Mouse (Mus musculus) midbrain, embryonic 16.5 days (tissue): ENCODE measurements around the gene Dnajc16. TPM values are rescaled to one million over a fixed set of nuclear protein-coding genes. Genes with fewer than 3 reads are reported as not detected.
"Not testable (repeated sequence)": the region's sequence is repeated elsewhere in the genome, so short reads cannot be mapped to it uniquely, and the experiment has no call there.

Experiments used
- ATAC-seq: fragments of 200-750 bp; cut with Nextera tagmentation; 2 replicates; pipeline ENCODE4 v1.8.0; 2017; ENCODE audit warnings: moderate TSS enrichment
- H3K27ac ChIP-seq: fragments of 300-500 bp; sonication (generic); 2 replicates; pipeline ENCODE4 v1.5.1; 2014; ENCODE audit warnings: mild to moderate bottlenecking, low read length, mixed read lengths
- H3K27me3 ChIP-seq: fragments of 300-500 bp; sonication (generic); 2 replicates; pipeline ENCODE4 v1.6.1; 2014; ENCODE audit warnings: low read depth, low read length, mixed read lengths; ENCODE audit not compliant: control insufficient read depth, insufficient read depth
- H3K36me3 ChIP-seq: fragments of 300-500 bp; sonication (generic); 2 replicates; pipeline ENCODE4 v1.6.1; 2014; ENCODE audit warnings: mild to moderate bottlenecking, low read length, moderate library complexity, mixed read lengths; ENCODE audit not compliant: control insufficient read depth, insufficient read depth
- H3K4me1 ChIP-seq: fragments of 300-500 bp; sonication (generic); 2 replicates; pipeline ENCODE4 v1.6.1; 2014; ENCODE audit warnings: mild to moderate bottlenecking, low read length, mixed read lengths; ENCODE audit not compliant: control insufficient read depth, insufficient read depth
- H3K4me2 ChIP-seq: fragments of 300-500 bp; sonication (generic); 2 replicates; pipeline ENCODE4 v1.6.1; 2014; ENCODE audit warnings: mild to moderate bottlenecking, low read length, mixed read lengths
- H3K4me3 ChIP-seq: fragments of 300-500 bp; sonication (generic); 2 replicates; pipeline ENCODE4 v1.5.1; 2014; ENCODE audit warnings: low read depth, mild to moderate bottlenecking, low read length, moderate library complexity, mixed read lengths
- H3K9ac ChIP-seq: fragments of 300-500 bp; sonication (generic); 2 replicates; pipeline ENCODE4 v1.6.1; 2014; ENCODE audit warnings: low read depth, low read length, mixed read lengths
- H3K9me3 ChIP-seq: fragments of 300-500 bp; sonication (generic); replicated peaks from 2 replicates; pipeline ENCODE4 v1.6.1; 2014; ENCODE audit warnings: mild to moderate bottlenecking, low read length, mixed read lengths; ENCODE audit not compliant: control insufficient read depth, poor library complexity, severe bottlenecking
- WGBS: fragments of 180-500 bp; shearing (Covaris S2); extraction: QIAGEN DNeasy Blood & Tissue Kit; methylation state at CpG from one replicate; pipeline ENCODE4 v1.1.7; 2014; 5-methylcytosine and 5-hydroxymethylcytosine counted together
- polyA plus RNA-seq: library from polyadenylated mRNA; unstranded; fragments of >200 nt; fragmentation: Nextera tagmentation; extraction: Ambion mirVana; gene quantifications from 2 replicates; pipeline ENCODE4 v1.2.1, GENCODE M21; 2015

Dnajc16 gene
- polyA plus RNA-seq, 1 experiment from 2014 or later, result 6.6 TPM

- Histone ChIP-seq H3K4me3 (no peak overlapping the region), H3K9me3 (no peaks in the 10 kb centered on the region), H3K27ac (no peak overlapping the region), H3K4me2 (no peak overlapping the region), H3K36me3 (peaks cover 40% of the 10 kb centered on the region), H3K9ac (no peak overlapping the region), H3K27me3 (no peaks in the 10 kb centered on the region), H3K4me1 (no peaks in the 10 kb centered on the region)
- no peak for ATAC-seq
- 95% methylated on average over 8 of the region's 8 CpGs for WGBS
Measured at GRCm38 (mm10) chr4:141781201-141781985, 9.3 kb downstream of the Dnajc16 start.

GRCm38 (mm10) chr4:141779828-141780227 lies 10.9 kb downstream of the Dnajc16 start:
- H3K9me3 ChIP-seq, result no peaks in the 10 kb centered on the region
- H3K36me3 ChIP-seq, result peaks cover 42% of the 10 kb centered on the region
- H3K4me2 ChIP-seq, result no peak overlapping the region
- 96% methylated on average over 8 of the region's 8 CpGs for WGBS
- no peak for ATAC-seq
- H3K4me1 ChIP-seq, result no peaks in the 10 kb centered on the region
- no peak overlapping the region for H3K27ac ChIP-seq
- no peaks in the 10 kb centered on the region for H3K27me3 ChIP-seq
- H3K9ac ChIP-seq, result no peak overlapping the region
- no peak overlapping the region for H3K4me3 ChIP-seq

DNA sequence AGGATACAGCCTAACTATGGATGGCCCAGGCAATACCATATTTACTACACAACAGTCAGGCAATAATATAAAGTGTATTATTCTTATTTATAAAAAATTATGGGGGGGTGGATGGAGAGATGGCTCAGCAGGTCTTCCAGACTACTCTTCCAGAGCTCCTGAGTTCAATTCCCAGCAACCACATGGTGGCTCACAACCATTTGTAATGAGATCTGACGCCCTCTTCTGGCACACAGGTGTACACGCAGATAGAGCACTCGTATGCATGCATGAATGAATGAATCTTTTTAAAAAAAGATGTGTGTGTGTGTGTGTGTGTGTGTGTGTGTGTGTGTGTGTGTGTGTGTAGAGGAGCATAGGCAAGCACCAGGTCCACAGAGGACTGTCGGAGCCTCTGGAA lies 17.7 kb downstream of the Dnajc16 start:
- H3K27ac ChIP-seq, H3K4me3 ChIP-seq, H3K9ac ChIP-seq, H3K4me1 ChIP-seq, ATAC-seq, H3K4me2 ChIP-seq, H3K9me3 ChIP-seq, H3K27me3 ChIP-seq: not testable (repeated sequence)
- WGBS, result 83% methylated on average over 4 of the region's 4 CpGs
- H3K36me3 ChIP-seq, result peaks cover 51% of the 10 kb centered on the region

DNA sequence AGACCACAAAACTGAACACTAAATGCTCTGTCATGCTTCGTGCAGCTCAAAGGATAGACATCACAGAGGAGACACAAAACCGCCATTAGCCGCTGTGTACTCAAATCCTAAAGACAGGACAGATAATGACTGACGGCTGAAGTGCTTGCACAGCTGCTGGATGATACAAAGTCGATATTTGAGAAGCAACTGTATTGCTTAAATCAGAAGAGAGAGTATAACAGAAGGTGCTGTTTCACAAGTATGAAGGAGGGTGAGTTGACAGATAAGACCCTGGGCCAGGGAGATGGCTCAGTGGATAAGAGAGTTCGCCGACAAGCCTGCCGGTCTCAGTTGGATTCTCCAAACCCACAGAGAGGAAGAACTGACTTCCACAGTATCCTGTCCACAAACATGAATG lies 18.9 kb downstream of the Dnajc16 start:
- Histone ChIP-seq H3K27me3 (no peaks in the 10 kb centered on the region), H3K27ac (no peak overlapping the region), H3K9ac (no peak overlapping the region), H3K4me1 (no peaks in the 10 kb centered on the region; the same call in 1 of the 2 replicates), H3K36me3 (peaks cover 54% of the 10 kb centered on the region), H3K9me3 (no peaks in the 10 kb centered on the region), H3K4me3 (no peak overlapping the region), H3K4me2 (no peak overlapping the region)
- 93% methylated on average over 8 of the region's 8 CpGs for WGBS
- ATAC-seq, result no peak

- peaks cover 47% of the 10 kb centered on the region for H3K36me3 ChIP-seq
- no peaks in the 10 kb centered on the region for H3K9me3 ChIP-seq
- H3K9ac ChIP-seq, result no peak overlapping the region
- H3K27me3 ChIP-seq, result no peaks in the 10 kb centered on the region
- no peaks in the 10 kb centered on the region; the same call in 1 of the 2 replicates for H3K4me1 ChIP-seq
- no peak for ATAC-seq
- no peak overlapping the region for H3K4me3 ChIP-seq
- 92% methylated on average over 8 of the region's 8 CpGs for WGBS
- no peak overlapping the region for H3K27ac ChIP-seq
- H3K4me2 ChIP-seq, result no peak overlapping the region
Measured at GRCm38 (mm10) chr4:141769501-141770160, 21.1 kb downstream of the Dnajc16 start.

GRCm38 (mm10) chr4:141767353-141768036 lies 23.2 kb downstream of the Dnajc16 start:
- Histone ChIP-seq H3K9me3 (no peaks in the 10 kb centered on the region), H3K27me3 (no peaks in the 10 kb centered on the region), H3K36me3 (peaks cover 58% of the 10 kb centered on the region), H3K9ac (no peak overlapping the region), H3K27ac (peak overlapping the region; percentile 33), H3K4me1 (no peaks in the 10 kb centered on the region; the same call in 1 of the 2 replicates), H3K4me2 (no peak overlapping the region), H3K4me3 (no peak overlapping the region)
- 84% methylated on average over 19 of the region's 19 CpGs for WGBS
- no peak for ATAC-seq

DNA sequence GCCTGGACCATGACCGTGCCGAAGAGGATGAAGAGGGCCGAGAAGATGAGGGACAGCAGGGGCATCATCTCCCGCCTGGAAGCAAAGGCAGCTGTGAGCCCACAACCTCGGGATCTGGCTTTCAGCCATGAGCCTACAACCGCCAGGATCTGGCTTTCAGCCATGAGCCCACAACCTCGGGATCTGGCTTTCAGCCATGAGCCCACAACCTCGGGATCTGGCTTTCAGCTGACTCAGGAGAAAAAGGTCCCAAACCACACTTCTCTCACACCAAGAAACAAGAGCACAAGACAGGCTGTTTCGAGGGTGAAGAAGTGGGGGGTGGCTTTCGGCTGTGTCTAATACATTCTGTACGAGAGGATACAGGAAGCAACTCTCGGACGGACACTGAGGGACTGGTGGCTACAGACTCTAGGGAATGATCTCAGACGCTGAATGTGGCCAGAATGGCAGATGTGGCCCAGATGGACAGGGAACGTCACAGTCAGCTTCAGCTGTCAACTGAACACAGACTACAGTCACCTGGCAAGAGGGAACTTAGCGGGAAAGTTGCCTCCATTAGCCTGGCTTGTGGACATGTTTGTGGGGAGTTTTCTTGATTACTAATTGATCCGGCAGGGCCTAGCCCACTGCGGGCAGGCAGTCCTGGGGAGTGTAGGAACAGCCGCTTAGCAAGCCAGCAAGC lies 23.9 kb downstream of the Dnajc16 start:
- no peaks in the 10 kb centered on the region for H3K27me3 ChIP-seq
- H3K4me2 ChIP-seq, result no peak overlapping the region; the same call in 1 of the 2 replicates
- peak; percentile 51; the same call in 1 of the 2 replicates for ATAC-seq
- H3K4me3 ChIP-seq, result no peak overlapping the region
- peak overlapping the region; percentile 33 for H3K27ac ChIP-seq
- 57% methylated on average over 19 of the region's 19 CpGs for WGBS
- no peaks in the 10 kb centered on the region; the same call in 1 of the 2 replicates for H3K4me1 ChIP-seq
- peaks cover 63% of the 10 kb centered on the region for H3K36me3 ChIP-seq
- H3K9ac ChIP-seq, result 0 out of 2 replicates have a peak overlapping the region, but pooled peaks have one; percentile 12
- H3K9me3 ChIP-seq, result no peaks in the 10 kb centered on the region

GRCm38 (mm10) chr4:141766316-141766667 lies 24.4 kb downstream of the Dnajc16 start:
- Histone ChIP-seq H3K36me3 (peaks cover 58% of the 10 kb centered on the region), H3K27ac (peak overlapping the region; percentile 33), H3K4me1 (no peaks in the 10 kb centered on the region; the same call in 1 of the 2 replicates), H3K27me3 (no peaks in the 10 kb centered on the region), H3K4me2 (no peak overlapping the region; the same call in 1 of the 2 replicates), H3K9ac (0 out of 2 replicates have a peak overlapping the region, but pooled peaks have one; percentile 12), H3K4me3 (no peak overlapping the region), H3K9me3 (no peaks in the 10 kb centered on the region)
- ATAC-seq, result 0 out of 2 replicates have a peak, but pooled peaks have one; percentile 42
- WGBS, result 76% methylated on average over 8 of the region's 8 CpGs
